Mouse (Mus musculus) thymus, adult 2 months (tissue): ENCODE data around the gene Kdm1b. TPM values are rescaled to one million over a fixed set of nuclear protein-coding genes. Genes with fewer than 3 reads are reported as not detected.

ENCODE experiments used
- DNase-seq: peaks from one replicate; pipeline ENCODE4 v3.0.0; 2021
- H3K27ac ChIP-seq: fragments of 200-500 bp; 2 replicates; pipeline ENCODE4 v1.5.1; 2012; ENCODE audit warnings: low read length, control low read depth; ENCODE audit not compliant: control insufficient read depth, insufficient read depth
- H3K27me3 ChIP-seq: fragments of 200-500 bp; 2 replicates; pipeline ENCODE4 v1.6.1; 2012; ENCODE audit warnings: mild to moderate bottlenecking, low read length, moderate library complexity, mixed read lengths; ENCODE audit not compliant: control insufficient read depth, insufficient read depth
- H3K36me3 ChIP-seq: fragments of 200-500 bp; 2 replicates; pipeline ENCODE4 v1.6.1; 2012; ENCODE audit warnings: mild to moderate bottlenecking, low read length, moderate library complexity; ENCODE audit not compliant: control insufficient read depth, insufficient read depth
- H3K4me1 ChIP-seq: fragments of 200-500 bp; replicated peaks from 2 replicates; pipeline ENCODE4 v1.6.1; 2012; ENCODE audit warnings: low read length; ENCODE audit not compliant: control insufficient read depth, insufficient read depth
- H3K4me3 ChIP-seq: fragments of 200-500 bp; 2 replicates; pipeline ENCODE4 v1.5.1; 2012; ENCODE audit warnings: mild to moderate bottlenecking, low read length, control low read depth, moderate library complexity; ENCODE audit not compliant: control insufficient read depth, insufficient read depth
- CTCF ChIP-seq: fragments of 200-500 bp; IDR thresholded peaks from 2 replicates; pipeline ENCODE4 v1.5.1; 2012; ENCODE audit warnings: mild to moderate bottlenecking, control low read depth, low read length, moderate library complexity, borderline replicate concordance; ENCODE audit not compliant: control insufficient read depth, poor library complexity, insufficient read depth; ENCODE audit errors: extremely low read depth
- POLR2A ChIP-seq: fragments of 200-500 bp; IDR thresholded peaks from 2 replicates; pipeline ENCODE4 v1.6.1; 2012; ENCODE audit warnings: mild to moderate bottlenecking, low read length, control low read depth, moderate library complexity; ENCODE audit not compliant: control insufficient read depth, poor library complexity, insufficient read depth; ENCODE audit errors: extremely low read depth
- WGBS: fragments of 180-500 bp; shearing (Covaris S2); methylation state at CpG from one replicate; pipeline ENCODE4 v1.1.7; 2018; 5-methylcytosine and 5-hydroxymethylcytosine counted together
- polyA plus RNA-seq: library from polyadenylated mRNA; depleted of rRNA; stranded (reverse); fragments of >200 nt; gene quantifications from 2 replicates; pipeline ENCODE4 v1.2.3, GENCODE M21; 2012

Kdm1b gene
- polyA plus RNA-seq, 1 experiment: 25.2 TPM

GRCm38 (mm10) chr13:47088433-47088832 lies 45.1 kb downstream of the Kdm1b start:
- Histone ChIP-seq H3K4me1 (no peaks in the 10 kb centered on the region), H3K27ac (no peak overlapping the region), H3K4me3 (no peak overlapping the region), H3K36me3 (peaks cover 70% of the 10 kb centered on the region), H3K27me3 (no peaks in the 10 kb centered on the region)
- no peak for DNase-seq
- TF ChIP-seq POLR2A: no peak
- TF ChIP-seq CTCF: no peak
- WGBS: 93% methylated on average over 1 of the region's 1 CpGs

DNA sequence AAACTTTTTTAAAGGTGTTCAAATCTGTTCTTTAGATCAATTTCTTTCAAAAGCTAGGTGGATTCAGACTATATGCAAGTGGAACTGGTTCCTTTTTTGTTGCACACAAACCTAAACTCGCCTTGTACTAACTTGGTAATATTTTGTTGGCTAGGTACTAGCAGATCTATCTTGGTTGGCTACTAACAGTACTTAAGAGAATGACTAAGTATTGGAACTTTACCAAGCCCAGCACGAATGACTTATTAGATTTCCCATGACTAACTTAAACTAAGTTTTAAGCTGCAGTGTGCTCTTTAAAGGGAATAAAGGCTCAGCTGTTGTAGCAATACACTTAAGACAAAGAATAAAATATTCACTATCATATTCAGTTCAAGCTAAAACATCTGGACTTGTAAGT lies 46.0 kb downstream of the Kdm1b start:
- Histone ChIP-seq H3K27ac (no peak overlapping the region), H3K4me1 (no peaks in the 10 kb centered on the region), H3K4me3 (no peak overlapping the region), H3K36me3 (peaks cover 75% of the 10 kb centered on the region), H3K27me3 (no peaks in the 10 kb centered on the region)
- no peak for TF ChIP-seq CTCF
- no peak for TF ChIP-seq POLR2A
- 85% methylated on average over 2 of the region's 2 CpGs for WGBS
- no peak for DNase-seq

DNA sequence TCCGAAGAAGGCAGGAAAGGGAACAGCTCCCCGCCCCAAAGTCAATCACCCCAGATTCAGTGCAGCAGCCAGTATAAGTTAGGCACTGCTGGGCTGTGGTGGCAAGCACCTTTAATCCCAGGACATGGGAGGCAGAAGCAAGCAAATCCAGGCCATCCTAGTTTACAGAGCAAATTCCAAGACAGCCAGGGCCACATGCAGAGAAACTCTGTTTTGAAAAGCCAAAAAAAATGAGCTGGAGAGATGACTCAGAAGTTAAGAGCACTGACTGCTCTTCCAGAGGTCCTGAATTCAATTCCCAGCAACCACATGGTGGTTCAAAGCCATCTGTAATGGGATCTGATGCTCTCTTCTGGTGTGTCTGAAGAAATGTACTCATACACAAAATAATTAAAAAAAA lies 50.5 kb downstream of the Kdm1b start:
- H3K4me1 ChIP-seq: no peaks in the 10 kb centered on the region
- DNase-seq: no peak
- TF ChIP-seq POLR2A (no peak), CTCF (no peak)
- 92% methylated on average over 2 of the region's 2 CpGs for whole genome bisulfite sequencing
- no peak overlapping the region for H3K4me3 ChIP-seq
- H3K27ac ChIP-seq: no peak overlapping the region
- peaks cover 83% of the 10 kb centered on the region for H3K36me3 ChIP-seq
- no peaks in the 10 kb centered on the region for H3K27me3 ChIP-seq

GRCm38 (mm10) chr13:47096591-47096990 lies 53.3 kb downstream of the Kdm1b start:
- Histone ChIP-seq H3K4me3 (no peak overlapping the region), H3K27me3 (no peaks in the 10 kb centered on the region), H3K4me1 (no peaks in the 10 kb centered on the region), H3K36me3 (peaks cover 85% of the 10 kb centered on the region), H3K27ac (no peak overlapping the region)
- no peak for TF ChIP-seq POLR2A
- TF ChIP-seq CTCF: no peak
- DNase-seq: no peak
- WGBS: 90% methylated on average over 2 of the region's 2 CpGs

DNA sequence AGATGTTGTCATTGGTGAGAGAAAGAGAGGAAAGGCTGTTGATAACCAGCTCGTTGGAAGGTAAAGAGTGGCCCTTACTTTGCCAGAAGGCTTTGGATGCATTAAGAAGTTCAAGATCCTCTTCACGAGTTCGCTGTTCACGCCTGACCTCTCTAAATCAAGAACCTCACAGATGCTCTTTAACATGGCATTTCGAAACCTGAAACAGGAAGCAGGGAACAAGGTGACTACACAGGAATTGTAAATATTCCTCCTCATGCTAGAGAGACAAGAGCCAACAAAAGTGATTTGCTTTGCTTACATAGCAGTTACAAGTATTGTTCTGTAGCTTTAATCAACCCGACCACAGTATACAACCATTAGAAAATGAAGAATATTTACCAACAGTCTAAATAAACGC lies 56.0 kb downstream of the Kdm1b start:
- H3K36me3 ChIP-seq: peaks cover 69% of the 10 kb centered on the region
- H3K27ac ChIP-seq: no peak overlapping the region
- WGBS: 90% methylated on average over 7 of the region's 7 CpGs

DNA sequence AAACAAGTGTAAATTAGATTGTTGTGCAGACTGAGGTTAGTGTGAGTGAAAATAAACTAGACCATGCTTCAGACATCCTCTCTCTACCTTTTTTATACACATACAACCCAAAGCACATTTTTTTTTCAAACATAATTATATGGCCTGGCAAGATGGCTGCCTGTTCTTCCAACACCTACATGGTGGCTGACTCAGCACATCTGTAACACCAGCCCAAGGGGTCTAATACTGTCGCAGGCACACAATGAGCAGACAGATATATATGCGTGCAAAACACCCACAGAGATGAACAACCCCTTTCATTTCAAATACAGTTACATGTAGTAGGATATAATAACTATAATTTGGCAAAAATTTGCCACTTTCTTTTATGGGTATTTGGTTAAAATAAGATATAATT lies 57.3 kb downstream of the Kdm1b start:
- Histone ChIP-seq H3K4me3 (no peak overlapping the region), H3K4me1 (peaks cover 8% of the 10 kb centered on the region), H3K36me3 (peaks cover 56% of the 10 kb centered on the region), H3K27ac (no peak overlapping the region), H3K27me3 (no peaks in the 10 kb centered on the region)
- no peak for TF ChIP-seq POLR2A
- 99% methylated on average over 2 of the region's 2 CpGs for WGBS
- no peak for DNase-seq

More for the DNA sequence above, 56.0 kb downstream of the Kdm1b start:
- peaks cover 6% of the 10 kb centered on the region for H3K4me1 ChIP-seq
- DNase-seq: no peak
- H3K4me3 ChIP-seq: no peak overlapping the region
- TF ChIP-seq CTCF (no peak), POLR2A (no peak)
- no peaks in the 10 kb centered on the region for H3K27me3 ChIP-seq

DNA sequence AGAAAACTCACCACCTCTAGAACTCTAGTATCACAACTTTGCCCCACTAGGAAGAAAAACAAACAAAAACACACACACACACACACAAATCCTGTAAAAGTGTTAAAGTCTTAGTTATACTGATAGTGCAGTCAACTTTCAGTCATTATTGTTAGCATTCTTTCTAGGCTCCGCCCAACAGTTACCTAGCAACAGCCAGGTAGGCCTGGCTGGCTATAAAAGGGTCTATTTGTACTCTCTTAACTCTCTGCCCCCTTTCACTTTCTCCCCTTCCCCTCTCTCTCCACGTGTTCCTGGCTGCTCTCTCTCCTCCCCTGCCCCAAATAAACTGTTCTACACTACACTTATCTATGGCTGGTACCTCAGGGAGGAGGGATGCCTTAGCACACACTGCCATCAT lies 60.8 kb downstream of the Kdm1b start:
- 32% methylated on average over 2 of the region's 2 CpGs for WGBS
- peak; percentile 26 for DNase-seq
- Histone ChIP-seq H3K27ac (no peak overlapping the region), H3K36me3 (peaks cover 24% of the 10 kb centered on the region), H3K27me3 (no peaks in the 10 kb centered on the region), H3K4me3 (no peak overlapping the region), H3K4me1 (peaks cover 8% of the 10 kb centered on the region)
- TF ChIP-seq CTCF (no peak), POLR2A (no peak)
